Mouse (Mus musculus) lung, postnatal 0 days (tissue): ENCODE measurements at regions not wholly inside any gene's neighbourhood (a gene's known extent, or its start where the extent isn't known, plus 50 kb on each side); places are given as distances from the start of the nearest gene placed in this dataset.

ENCODE experiments used
- ATAC-seq: fragments of 200-750 bp; cut with Nextera tagmentation; 2 replicates; pipeline ENCODE4 v1.8.0; 2017; ENCODE audit warnings: moderate library complexity
- DNase-seq: peaks from one replicate; pipeline ENCODE4 v3.0.0-alpha.2; 2016; ENCODE audit warnings: low spot score
- H3K27ac ChIP-seq: fragments of 300-500 bp; sonication (generic); 2 replicates; pipeline ENCODE4 v1.5.1; 2014; ENCODE audit warnings: antibody characterized with exemption, mild to moderate bottlenecking, low read length, mixed read lengths
- H3K27me3 ChIP-seq: fragments of 300-500 bp; sonication (generic); replicated peaks from 2 replicates; pipeline ENCODE4 v1.6.1; 2014; ENCODE audit warnings: low read length, mixed read lengths; ENCODE audit not compliant: insufficient read depth
- H3K36me3 ChIP-seq: fragments of 300-500 bp; sonication (generic); 2 replicates; pipeline ENCODE4 v1.6.1; 2014; ENCODE audit warnings: low read length, mixed read lengths; ENCODE audit not compliant: insufficient read depth
- H3K4me1 ChIP-seq: fragments of 300-500 bp; sonication (generic); 2 replicates; pipeline ENCODE4 v1.6.1; 2014; ENCODE audit warnings: antibody characterized with exemption, low read depth, low read length, mixed read lengths; ENCODE audit not compliant: insufficient read depth
- H3K4me2 ChIP-seq: fragments of 300-500 bp; sonication (generic); replicated peaks from 2 replicates; pipeline ENCODE4 v1.6.1; 2014; ENCODE audit warnings: low read depth, mild to moderate bottlenecking, low read length, moderate library complexity, mixed read lengths
- H3K4me3 ChIP-seq: fragments of 300-500 bp; sonication (generic); 2 replicates; pipeline ENCODE4 v1.5.1; 2014; ENCODE audit warnings: low read depth, low read length
- H3K9ac ChIP-seq: fragments of 300-500 bp; sonication (generic); replicated peaks from 2 replicates; pipeline ENCODE4 v1.6.1; 2014; ENCODE audit warnings: low read depth, mild to moderate bottlenecking
- H3K9me3 ChIP-seq: fragments of 300-500 bp; sonication (generic); 2 replicates; pipeline ENCODE4 v1.6.1; 2016; ENCODE audit warnings: low read length, mixed read lengths
- CTCF ChIP-seq: IDR thresholded peaks from 2 replicates; pipeline ENCODE4 v1.5.1; 2016; ENCODE audit warnings: antibody characterized with exemption, mild to moderate bottlenecking
- EP300 ChIP-seq: IDR thresholded peaks from 2 replicates; pipeline ENCODE4 v1.6.1; 2016; ENCODE audit warnings: antibody characterized with exemption, mild to moderate bottlenecking, control low read depth
- WGBS: fragments of 180-500 bp; shearing (Covaris S2); extraction: QIAGEN DNeasy Blood & Tissue Kit; methylation state at CpG from one replicate; pipeline ENCODE4 v1.1.7; 2014; 5-methylcytosine and 5-hydroxymethylcytosine counted together

DNA sequence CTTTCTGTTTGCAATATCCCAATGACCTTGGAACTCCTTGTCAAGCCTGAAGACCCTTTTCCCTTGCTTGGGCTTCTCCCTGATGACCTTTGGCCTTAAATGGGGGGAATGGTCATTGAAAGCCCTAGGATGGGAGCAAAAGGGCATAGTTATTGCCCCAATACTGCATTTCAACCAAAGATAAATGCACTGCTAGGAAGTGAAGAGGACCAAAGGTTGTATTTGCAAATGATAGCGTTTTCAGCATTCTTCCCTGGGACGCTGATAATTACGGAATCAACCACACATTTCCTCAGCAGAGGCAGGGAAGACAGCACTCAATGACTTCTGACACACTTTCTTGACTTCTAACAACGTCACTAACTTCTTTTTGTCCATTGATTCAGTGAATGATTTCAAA lies 158.1 kb upstream of the Egln3 start:
- Histone ChIP-seq H3K4me3 (no peak overlapping the region), H3K36me3 (no peaks in the 10 kb centered on the region), H3K9ac (no peak overlapping the region), H3K4me1 (no peaks in the 10 kb centered on the region), H3K9me3 (no peaks in the 10 kb centered on the region), H3K27me3 (no peaks in the 10 kb centered on the region), H3K4me2 (no peak overlapping the region), H3K27ac (no peak overlapping the region)
- ATAC-seq: no peak
- TF ChIP-seq EP300 (no peak), CTCF (no peak)
- DNase-seq: no peak
- WGBS: 90% methylated on average over 4 of the region's 4 CpGs

DNA sequence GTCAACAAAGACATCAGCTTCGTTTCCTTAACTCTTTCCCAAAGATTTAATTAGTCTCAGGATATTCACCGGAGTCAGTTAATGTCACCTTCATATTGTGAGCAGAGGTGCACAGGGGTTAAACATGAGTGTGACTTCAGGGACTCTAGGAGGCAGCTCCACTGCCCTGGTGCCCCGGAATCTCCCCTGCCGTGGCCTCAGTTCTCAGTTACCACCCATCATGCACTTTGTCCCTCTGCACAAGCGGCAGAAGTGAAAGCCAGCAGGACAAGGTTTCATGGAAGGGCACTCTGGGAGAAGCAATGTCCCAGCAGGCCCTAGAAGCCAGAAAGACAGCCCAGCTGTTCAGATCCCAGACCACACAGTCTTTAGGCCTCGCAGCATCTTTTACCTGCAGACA lies 150.5 kb upstream of the Egln3 start:
- H3K4me3 ChIP-seq: no peak overlapping the region
- TF ChIP-seq EP300: no peak
- no peak for TF ChIP-seq CTCF
- ATAC-seq (no peak), DNase-seq (no peak)
- H3K4me2 ChIP-seq: no peak overlapping the region
- no peak overlapping the region for H3K9ac ChIP-seq
- H3K27ac ChIP-seq: no peak overlapping the region
- no peaks in the 10 kb centered on the region for H3K9me3 ChIP-seq
- H3K36me3 ChIP-seq: no peaks in the 10 kb centered on the region
- 54% methylated on average over 6 of the region's 6 CpGs for WGBS
- H3K27me3 ChIP-seq: no peaks in the 10 kb centered on the region
- no peaks in the 10 kb centered on the region for H3K4me1 ChIP-seq

DNA sequence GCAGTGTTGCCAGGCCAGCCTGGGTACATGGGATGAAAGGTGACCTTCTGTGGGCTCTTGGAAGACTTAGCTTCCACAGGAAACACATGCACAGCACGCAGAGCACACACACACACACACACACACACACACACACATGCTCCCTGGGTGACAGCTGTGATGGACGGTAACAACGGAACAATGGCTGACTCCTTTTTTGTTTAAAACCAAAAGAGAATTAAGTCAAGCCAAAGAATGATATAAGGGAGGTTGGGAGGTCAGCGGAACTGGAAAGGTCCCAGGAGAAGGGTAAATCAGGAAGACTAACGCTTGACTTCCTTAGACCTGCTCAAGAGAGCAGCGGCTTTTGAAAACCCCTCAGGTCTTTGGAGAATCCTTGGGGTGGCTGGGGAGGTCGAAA lies 150.0 kb upstream of the Egln3 start:
- DNase-seq (no peak), ATAC-seq (no peak)
- no peak overlapping the region for H3K9ac ChIP-seq
- 50% methylated on average over 7 of the region's 7 CpGs for WGBS
- H3K27me3 ChIP-seq: no peaks in the 10 kb centered on the region
- H3K36me3 ChIP-seq: no peaks in the 10 kb centered on the region
- H3K9me3 ChIP-seq: no peaks in the 10 kb centered on the region
- H3K27ac ChIP-seq: no peak overlapping the region
- TF ChIP-seq CTCF (no peak), EP300 (no peak)
- H3K4me3 ChIP-seq: no peak overlapping the region
- H3K4me1 ChIP-seq: no peaks in the 10 kb centered on the region
- H3K4me2 ChIP-seq: no peak overlapping the region

DNA sequence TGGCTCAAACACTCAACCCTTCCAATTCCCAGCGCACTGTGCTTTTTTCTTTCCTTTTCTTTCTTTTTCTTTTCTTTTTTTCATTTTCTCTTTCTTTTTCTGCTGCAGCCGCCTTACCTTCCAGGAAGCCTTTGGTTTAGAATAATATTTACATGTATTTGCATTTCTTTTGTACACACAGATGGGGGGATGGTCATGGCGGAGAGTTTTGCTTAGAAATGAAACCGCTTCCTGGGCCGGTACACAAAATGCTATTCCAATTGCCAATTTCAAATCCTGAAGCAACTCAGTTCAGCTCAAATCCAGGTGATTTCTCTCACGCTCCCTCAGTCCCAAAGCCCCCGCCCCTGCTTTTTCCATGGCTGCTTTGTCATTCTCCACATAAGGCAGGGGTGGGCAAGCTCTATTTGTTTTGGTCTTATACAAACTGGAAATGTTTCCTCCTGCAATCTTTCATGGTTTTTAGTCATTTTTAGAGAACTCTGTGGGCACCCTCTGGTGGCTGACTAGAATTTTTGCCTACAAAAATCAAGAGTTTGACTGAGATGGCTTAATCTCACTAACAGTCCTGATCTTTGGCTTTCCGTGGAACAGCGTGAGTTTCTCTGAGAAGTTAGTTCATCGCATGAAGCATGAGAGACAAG lies 149.4 kb upstream of the Egln3 start:
- H3K9ac ChIP-seq: no peak overlapping the region
- TF ChIP-seq EP300: no peak
- TF ChIP-seq CTCF: peak; percentile 59
- 67% methylated on average over 10 of the region's 10 CpGs for WGBS
- H3K27ac ChIP-seq: no peak overlapping the region
- no peaks in the 10 kb centered on the region for H3K36me3 ChIP-seq
- H3K4me2 ChIP-seq: no peak overlapping the region
- H3K4me3 ChIP-seq: no peak overlapping the region
- peak; percentile 69 for DNase-seq
- no peak for ATAC-seq
- no peaks in the 10 kb centered on the region for H3K9me3 ChIP-seq
- no peaks in the 10 kb centered on the region for H3K4me1 ChIP-seq
- no peaks in the 10 kb centered on the region for H3K27me3 ChIP-seq

DNA sequence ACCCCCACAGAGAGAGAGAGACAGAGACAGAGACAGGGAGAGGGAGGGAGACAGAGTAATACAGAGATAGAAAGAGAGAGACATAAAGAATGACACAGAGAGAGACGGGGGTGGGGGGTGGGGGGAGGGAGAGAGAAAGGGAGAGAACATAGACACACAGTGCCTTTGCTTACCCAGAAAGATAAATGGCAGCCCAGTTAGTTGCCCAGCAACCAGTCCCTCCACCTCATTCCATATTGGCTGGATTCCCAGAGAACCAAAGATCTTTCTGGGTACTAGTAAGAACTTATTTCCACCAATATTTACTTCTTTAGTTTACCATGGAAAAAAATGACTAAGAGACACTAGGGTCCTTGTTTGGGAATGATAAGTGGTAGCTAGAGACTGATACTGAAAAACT lies 146.6 kb upstream of the Egln3 start:
- ATAC-seq (no peak), DNase-seq (no peak)
- no peak overlapping the region for H3K4me2 ChIP-seq
- no peak overlapping the region for H3K27ac ChIP-seq
- H3K9me3 ChIP-seq: no peaks in the 10 kb centered on the region
- no peak overlapping the region for H3K9ac ChIP-seq
- no peaks in the 10 kb centered on the region for H3K27me3 ChIP-seq
- no peaks in the 10 kb centered on the region for H3K36me3 ChIP-seq
- H3K4me1 ChIP-seq: no peaks in the 10 kb centered on the region
- H3K4me3 ChIP-seq: no peak overlapping the region
- TF ChIP-seq EP300: no peak
- TF ChIP-seq CTCF: no peak
- 33% methylated on average over 1 of the region's 1 CpGs for WGBS

DNA sequence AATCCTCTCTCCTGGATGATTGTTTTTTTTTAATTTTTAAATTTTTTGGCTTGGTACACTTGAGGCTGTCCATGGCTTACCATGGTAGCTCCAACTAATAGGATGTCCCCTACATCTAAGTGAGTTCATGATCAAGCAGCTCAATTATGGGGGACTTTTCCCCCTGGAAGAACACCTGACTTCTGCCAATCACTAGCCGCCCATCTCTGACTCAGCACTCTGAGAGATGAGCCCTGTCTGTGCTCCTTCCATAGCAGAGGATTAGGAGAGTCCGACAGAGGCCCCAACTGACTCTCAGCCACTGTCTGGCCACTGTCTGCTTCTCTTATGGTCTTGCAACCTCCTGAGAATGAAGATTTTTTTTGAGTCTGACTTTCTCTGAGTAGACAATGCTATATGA lies 145.7 kb upstream of the Egln3 start:
- H3K36me3 ChIP-seq: no peaks in the 10 kb centered on the region
- TF ChIP-seq CTCF (no peak), EP300 (no peak)
- no peak overlapping the region for H3K9ac ChIP-seq
- WGBS: 74% methylated on average over 2 of the region's 2 CpGs
- no peak overlapping the region for H3K27ac ChIP-seq
- H3K4me1 ChIP-seq: no peaks in the 10 kb centered on the region
- H3K4me2 ChIP-seq: no peak overlapping the region
- no peak for ATAC-seq
- H3K4me3 ChIP-seq: no peak overlapping the region
- H3K27me3 ChIP-seq: no peaks in the 10 kb centered on the region
- no peak for DNase-seq
- H3K9me3 ChIP-seq: no peaks in the 10 kb centered on the region

DNA sequence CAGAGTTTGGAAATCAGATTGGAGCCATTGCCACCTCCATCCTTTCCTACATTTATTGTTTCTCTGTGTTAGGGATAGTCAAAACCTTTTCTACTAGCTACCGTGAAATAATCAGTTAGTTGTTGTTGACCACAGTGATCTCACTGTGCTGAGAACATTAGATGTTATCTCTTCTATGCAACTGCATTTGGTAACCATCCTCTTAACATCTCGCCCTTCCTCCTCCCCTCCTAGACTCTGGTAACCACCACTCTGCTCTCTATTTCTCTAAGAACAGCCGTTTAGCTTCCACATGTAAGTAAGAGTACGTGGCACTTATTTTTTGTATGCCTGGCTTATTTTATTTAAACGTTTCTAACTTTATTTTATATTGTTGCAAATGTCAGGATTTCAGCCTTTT lies 139.8 kb upstream of the Egln3 start:
- TF ChIP-seq EP300: no peak
- TF ChIP-seq CTCF: no peak
- ATAC-seq (no peak), DNase-seq (no peak)
- Histone ChIP-seq H3K4me2 (no peak overlapping the region), H3K36me3 (no peaks in the 10 kb centered on the region), H3K27ac (no peak overlapping the region), H3K4me1 (no peaks in the 10 kb centered on the region), H3K4me3 (no peak overlapping the region), H3K27me3 (no peaks in the 10 kb centered on the region), H3K9ac (no peak overlapping the region), H3K9me3 (no peaks in the 10 kb centered on the region)
- 83% methylated on average over 5 of the region's 5 CpGs for WGBS
